Mouse (Mus musculus) heart, adult 11 months (tissue): ENCODE measurements around the gene Polr2m.

ENCODE experiments used
- DNase-seq: peaks from one replicate; pipeline ENCODE4 v3.0.0; 2022

The Polr2m gene

GRCm38 (mm10) chr9:71467434-71467833 lies 18.3 kb downstream of the Polr2m start:
- peak; percentile 30 for DNase-seq

- peak; percentile 76 for DNase-seq
Measured at GRCm38 (mm10) chr9:71466111-71466510, 19.6 kb downstream of the Polr2m start.

- DNase-seq, result peak; percentile 35
Measured at GRCm38 (mm10) chr9:71463072-71463667, 22.6 kb downstream of the Polr2m start.

- DNase-seq, result peak; percentile 24
Measured at GRCm38 (mm10) chr9:71456738-71457137, 29.0 kb downstream of the Polr2m start.

- DNase-seq, result peak; percentile 76
Measured at GRCm38 (mm10) chr9:71453917-71454316, 31.8 kb downstream of the Polr2m start.

GRCm38 (mm10) chr9:71453352-71453751 lies 32.4 kb downstream of the Polr2m start:
- DNase-seq, result peak; percentile 83

- DNase-seq, result no peak
Measured at GRCm38 (mm10) chr9:71450626-71451025, 35.1 kb downstream of the Polr2m start.

- DNase-seq, result peak; percentile 94
Measured at GRCm38 (mm10) chr9:71447573-71447972, 38.2 kb downstream of the Polr2m start.

- peak; percentile 70 for DNase-seq
Measured at GRCm38 (mm10) chr9:71445308-71445707, 40.4 kb downstream of the Polr2m start.

- peak; percentile 86 for DNase-seq
Measured at GRCm38 (mm10) chr9:71438146-71438545, 47.6 kb downstream of the Polr2m start.
